Mouse (Mus musculus) limb, embryonic 12.5 days (tissue): ENCODE data around the gene Grk6. TPM values are rescaled to one million over a fixed set of nuclear protein-coding genes. Genes with fewer than 3 reads are reported as not detected.
A peak's percentile ranks its signal among the peaks of the same experiment; 100 is the strongest.

Experiments
- ATAC-seq: fragments of 200-750 bp; cut with Nextera tagmentation; 2 replicates; pipeline ENCODE4 v1.8.0; 2017; ENCODE audit warnings: low read depth, moderate TSS enrichment; ENCODE audit not compliant: insufficient number of reproducible peaks, insufficient read depth, low FRiP score, low TSS enrichment
- H3K27ac ChIP-seq: fragments of 300-500 bp; sonication (generic); 2 replicates; pipeline ENCODE4 v1.5.1; 2016; ENCODE audit warnings: mild to moderate bottlenecking, moderate library complexity
- H3K27me3 ChIP-seq: fragments of 300-500 bp; sonication (generic); 2 replicates; pipeline ENCODE4 v1.6.1; 2016; ENCODE audit warnings: mild to moderate bottlenecking, moderate library complexity
- H3K36me3 ChIP-seq: fragments of 300-500 bp; sonication (generic); 2 replicates; pipeline ENCODE4 v1.6.1; 2016; ENCODE audit warnings: mild to moderate bottlenecking, moderate library complexity
- H3K4me1 ChIP-seq: fragments of 300-500 bp; sonication (generic); replicated peaks from 2 replicates; pipeline ENCODE4 v1.6.1; 2016
- H3K4me2 ChIP-seq: fragments of 300-500 bp; sonication (generic); 2 replicates; pipeline ENCODE4 v1.6.1; 2016; ENCODE audit warnings: mild to moderate bottlenecking, moderate library complexity
- H3K4me3 ChIP-seq: fragments of 300-500 bp; sonication (generic); replicated peaks from 2 replicates; pipeline ENCODE4 v1.5.1; 2016; ENCODE audit warnings: mild to moderate bottlenecking
- H3K9ac ChIP-seq: fragments of 300-500 bp; sonication (generic); replicated peaks from 2 replicates; pipeline ENCODE4 v1.6.1; 2016; ENCODE audit warnings: mild to moderate bottlenecking, moderate library complexity
- H3K9me3 ChIP-seq: fragments of 300-500 bp; sonication (generic); 2 replicates; pipeline ENCODE4 v1.6.1; 2016; ENCODE audit warnings: mild to moderate bottlenecking, moderate library complexity
- WGBS: fragments of 180-500 bp; shearing (Covaris S2); methylation state at CpG from one replicate; pipeline ENCODE4 v1.1.7; 2016; 5-methylcytosine and 5-hydroxymethylcytosine counted together
- microRNA-seq: library from miRNA; unstranded; fragments of <30 nt; microRNA quantifications from one replicate; pipeline ENCODE4, GENCODE M21; 2017
- polyA plus RNA-seq: library from polyadenylated mRNA; unstranded; fragments of >200 nt; fragmentation: Nextera tagmentation; extraction: Ambion mirVana; gene quantifications from 2 replicates; pipeline ENCODE4 v1.2.1, GENCODE M21; 2016

Gene Grk6
- polyA plus RNA-seq, 1 experiment from 2014 or later: 66.6 TPM

DNA sequence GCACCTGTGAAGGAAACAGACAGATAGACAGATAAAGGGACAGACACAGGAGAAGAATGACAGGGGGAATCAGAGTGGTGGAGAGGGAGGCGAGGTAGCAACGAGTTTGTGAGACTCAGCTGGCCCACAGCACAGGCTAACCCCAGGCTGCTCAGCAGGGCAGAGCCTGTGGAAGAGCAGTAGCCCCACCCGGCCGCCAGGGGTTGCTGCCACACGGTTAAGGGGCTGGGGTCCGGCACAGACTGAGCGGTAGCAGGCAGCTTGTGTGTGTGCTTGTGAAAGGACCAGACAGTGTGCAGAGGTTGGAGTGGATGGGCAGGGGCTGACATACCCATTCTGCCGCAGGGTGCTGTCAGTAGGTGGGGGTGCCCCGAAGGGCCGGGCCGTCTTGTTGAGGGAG lies 63.0 kb downstream of the Grk6 start:
- H3K36me3 ChIP-seq: peaks cover 80% of the 10 kb centered on the region
- no peak overlapping the region for H3K27ac ChIP-seq
- peaks cover 33% of the 10 kb centered on the region for H3K4me1 ChIP-seq
- H3K9ac ChIP-seq: no peak overlapping the region
- H3K4me3 ChIP-seq: no peak overlapping the region
- H3K27me3 ChIP-seq: no peaks in the 10 kb centered on the region
- no peak overlapping the region for H3K4me2 ChIP-seq
- H3K9me3 ChIP-seq: no peaks in the 10 kb centered on the region
- 69% methylated on average over 11 of the region's 11 CpGs for WGBS
- ATAC-seq: no peak

DNA sequence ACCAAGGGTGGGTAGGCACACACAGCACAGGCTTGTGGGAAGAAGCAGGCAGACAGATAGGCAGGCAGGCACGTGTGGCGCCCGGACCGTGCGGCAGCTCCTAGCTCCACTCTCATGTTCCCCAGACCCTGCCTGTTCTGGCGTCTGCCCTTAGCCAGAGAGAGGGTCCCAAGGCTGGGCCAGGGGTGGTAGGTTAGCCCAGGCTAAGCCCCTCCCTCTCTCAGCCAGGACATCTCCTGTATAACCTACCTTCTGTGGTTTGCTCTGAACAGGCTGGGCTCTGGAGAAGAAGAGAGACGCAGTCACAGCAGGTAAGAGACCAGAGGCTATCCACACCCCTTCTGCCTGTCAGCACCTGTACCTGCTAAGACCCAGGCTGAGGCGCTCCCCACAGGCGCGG lies 63.7 kb downstream of the Grk6 start:
- ATAC-seq: no peak
- Histone ChIP-seq H3K4me3 (no peak overlapping the region), H3K4me2 (no peak overlapping the region), H3K36me3 (peaks cover 74% of the 10 kb centered on the region), H3K9me3 (no peaks in the 10 kb centered on the region), H3K27ac (no peak overlapping the region), H3K27me3 (no peaks in the 10 kb centered on the region), H3K4me1 (peaks cover 33% of the 10 kb centered on the region), H3K9ac (no peak overlapping the region)
- 89% methylated on average over 10 of the region's 10 CpGs for WGBS

DNA sequence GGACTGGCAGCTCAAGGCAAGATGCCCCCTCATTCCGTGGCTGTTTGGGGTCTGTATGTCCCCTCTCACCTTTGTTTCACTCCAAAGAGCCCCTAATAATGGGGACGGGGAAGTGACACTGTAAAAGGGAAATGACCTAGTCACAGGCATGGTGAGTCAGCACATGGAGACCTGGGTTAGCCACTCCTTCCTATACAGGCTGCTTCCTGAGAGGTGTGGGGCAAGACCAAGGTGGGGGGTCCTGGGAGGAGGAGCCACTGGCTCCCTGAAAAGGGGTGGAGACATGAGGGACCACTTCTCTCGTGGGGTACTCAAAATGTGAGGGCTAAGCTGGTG lies 65.4 kb downstream of the Grk6 start:
- no peak overlapping the region for H3K9ac ChIP-seq
- ATAC-seq: peak; percentile 15

More for the DNA sequence above, 65.4 kb downstream of the Grk6 start:
- Histone ChIP-seq H3K4me2 (peak overlapping the region; percentile 93), H3K36me3 (peaks cover 56% of the 10 kb centered on the region), H3K4me3 (peak overlapping the region; percentile 93; the same call in 1 of the 2 replicates), H3K4me1 (peaks cover 33% of the 10 kb centered on the region), H3K9me3 (no peaks in the 10 kb centered on the region), H3K27ac (peak overlapping the region; percentile 94), H3K27me3 (peaks cover 7% of the 10 kb centered on the region; the same call in 1 of the 2 replicates)
- 28% methylated on average over 3 of the region's 3 CpGs for WGBS

Small RNA genes lying within 50 kb of the gene (microRNA-seq; reads per million reads assigned to microRNA genes)
- gene Mir6943 (0.70 reads per million), gene Mir6944 (59.7 reads per million, percentile 45 among the genes with 10 or more reads in this experiment), gene Mir6945 (1.9 reads per million)

Other genes with a start within 250 kb of the Grk6 start
- 81.3 and 91.8 TPM in 2 replicates for gene Nsd1, start 235.3 kb upstream of the Grk6 start, polyA plus RNA-seq
- gene Prelid1, start 124.6 kb upstream of the Grk6 start, polyA plus RNA-seq: 361 and 370 TPM in 2 replicates
- 108 and 109 TPM in 2 replicates for gene Rab24, start 123.1 kb upstream of the Grk6 start, polyA plus RNA-seq
- gene Mxd3, start 115.2 kb upstream of the Grk6 start, polyA plus RNA-seq: 33.7 and 34.9 TPM in 2 replicates
- gene Lman2, start 82.3 kb upstream of the Grk6 start, polyA plus RNA-seq: 92.9 and 99.8 TPM in 2 replicates
- gene Rgs14, start 75.3 kb upstream of the Grk6 start, polyA plus RNA-seq: 0.82 and 1.2 TPM in 2 replicates
- gene Slc34a1, start 46.9 kb upstream of the Grk6 start, polyA plus RNA-seq: not detected in 2 replicates
- gene Pfn3, start 29.8 kb upstream of the Grk6 start, polyA plus RNA-seq: not detected in 2 replicates
- 0.18 TPM in 1 of 2 replicates, not detected in the other for gene F12, start 18.3 kb upstream of the Grk6 start, polyA plus RNA-seq
- 0.67 and 1.1 TPM in 2 replicates for gene Prr7, start 19.2 kb downstream of the Grk6 start, polyA plus RNA-seq
- gene Dbn1, start 43.0 kb downstream of the Grk6 start, polyA plus RNA-seq: 361 and 375 TPM in 2 replicates
- gene Pdlim7, start 68.6 kb downstream of the Grk6 start, polyA plus RNA-seq: 154 and 158 TPM in 2 replicates
- 2.4 and 2.7 TPM in 2 replicates for gene Dok3, start 84.2 kb downstream of the Grk6 start, polyA plus RNA-seq
- 77.3 and 80.1 TPM in 2 replicates for gene Ddx41, start 91.6 kb downstream of the Grk6 start, polyA plus RNA-seq
- gene Fam193b, start 126.0 kb downstream of the Grk6 start, polyA plus RNA-seq: 65.1 and 69.4 TPM in 2 replicates
- gene Tmed9, start 128.7 kb downstream of the Grk6 start, polyA plus RNA-seq: 122 and 133 TPM in 2 replicates
- 31.5 and 34.7 TPM in 2 replicates for gene B4galt7, start 154.8 kb downstream of the Grk6 start, polyA plus RNA-seq
- 59.1 and 60.5 TPM in 2 replicates for gene Caml, start 177.9 kb downstream of the Grk6 start, polyA plus RNA-seq
- gene Ddx46, start 190.0 kb downstream of the Grk6 start, polyA plus RNA-seq: 45.1 and 45.3 TPM in 2 replicates
- gene B230219D22Rik, start 248.1 kb downstream of the Grk6 start, polyA plus RNA-seq: 78.7 and 84.5 TPM in 2 replicates